10 mouse cellular contexts compared by ENCODE assay signal in genomic region chr13:99163521-99164359, GRCm38 (mm10). TPM values are rescaled to one million over a fixed set of nuclear protein-coding genes. Genes with fewer than 3 reads are reported as not detected.
DNase-seq lines count a peak whose midpoint lies in the region; ATAC-seq lines count a peak whose summit lies in the region.
"Had no signal": no experiment of that assay in that cellular context is flagged by ENCODE, and none has a peak within 500 bp of the region (broad histone marks: within the 10 kb centered on the region; RNA-seq: fewer than 3 reads in every experiment).

No protein-coding gene starts in this region.

- H3K4me3 ChIP-seq in heart, embryonic 12.5 days, result no peak overlapping the region
- H3K4me3 ChIP-seq: liver, embryonic 15.5 days had no signal

- H3K9me3 ChIP-seq in heart, embryonic 12.5 days (replicated peaks), result no peaks in the 10 kb centered on the region
- H3K9me3 ChIP-seq: liver, embryonic 15.5 days had no signal

- peaks cover 13% of the 10 kb centered on the region for H3K4me1 ChIP-seq in heart, embryonic 12.5 days (replicated peaks)
- H3K4me1 ChIP-seq: liver, embryonic 15.5 days had no signal

- H3K9ac ChIP-seq in heart, embryonic 12.5 days, result no peak overlapping the region
- H3K9ac ChIP-seq: liver, embryonic 15.5 days had no signal

- intact Hi-C loops in heart, postnatal 36 days (cut with DNase I), result no loop called here

- 46% methylated on average over 10 of the region's 10 CpGs for WGBS in heart, embryonic 12.5 days

- DNase-seq in heart, postnatal 36 days, result no peak
- peak; percentile 14 for DNase-seq in urinary bladder, postnatal 14 days (ENCODE audit: low spot score)
- no peak for DNase-seq in urinary bladder, postnatal 25 days (ENCODE audit: low spot score)
- DNase-seq in yolk sac, embryonic 10.5 days (ENCODE audit: low spot score), result peak; percentile 12
- DNase-seq in gastrocnemius, postnatal 4 days (ENCODE audit: low spot score in 2 of 2), result no peak
- no peak for DNase-seq in ovary, postnatal 36 days (ENCODE audit: low spot score)

- no peak overlapping the region for H3K4me2 ChIP-seq in heart, embryonic 12.5 days
- H3K4me2 ChIP-seq: liver, embryonic 15.5 days had no signal

- H3K27me3 ChIP-seq in heart, embryonic 12.5 days (replicated peaks), result no peaks in the 10 kb centered on the region
- H3K27me3 ChIP-seq: CH12.LX; liver, embryonic 15.5 days had no signal

- peak overlapping the region; percentile 13; the same call in 1 of the 2 replicates for H3K27ac ChIP-seq in heart, embryonic 12.5 days (ENCODE audit: poor library complexity, severe bottlenecking)
- H3K27ac ChIP-seq: liver, embryonic 15.5 days had no signal

- no peaks in the 10 kb centered on the region for H3K36me3 ChIP-seq in heart, embryonic 12.5 days
- H3K36me3 ChIP-seq: liver, embryonic 15.5 days had no signal

- ATAC-seq in heart, embryonic 12.5 days (ENCODE audit: insufficient number of reproducible peaks, low FRiP score), result no peak
- 0 out of 2 replicates have a peak, but pooled peaks have one; percentile 34 for ATAC-seq in megakaryocyte progenitor cell, adult 5-6 weeks (replicated peaks; ENCODE audit: poor library complexity)

RNA-seq across cellular contexts. Expression of gene Zfp366, which starts 20.9 kb away (rescaled TPM):
- 0.12 and 0.36 TPM in 2 replicates for polyA plus RNA-seq in heart, embryonic 12.5 days (2016; fragmentation: Nextera tagmentation; extraction: Ambion mirVana)
- total RNA-seq in heart, postnatal 36 days (2021), result 10 to 100 TPM in 1 of 2 experiments, 1 to 10 TPM in 1; 7.5 to 12.1 TPM
- total RNA-seq in megakaryocyte progenitor cell, adult 5-6 weeks (2015), result 0.17 and 0.57 TPM in 2 replicates
- 0.10 and 0.29 TPM in 2 replicates for total RNA-seq in megakaryocyte progenitor cell, adult 5-6 weeks (2017)
- total RNA-seq in gastrocnemius, postnatal 4 days (2021), result 1 to 10 TPM; 6.0 to 6.4 TPM
- total RNA-seq: CH12.LX had no signal

Comparison
In these comparisons a context has a peak if more than half of its experiments do, and no peak if none do; other contexts are left out.
1. DNase-seq: peak in urinary bladder, postnatal 14 days (single experiment) and yolk sac, embryonic 10.5 days (single experiment); none in heart, postnatal 36 days (0 of 2), urinary bladder, postnatal 25 days (single experiment), gastrocnemius, postnatal 4 days (0 of 2) and ovary, postnatal 36 days (single experiment).
2. RNA of gene Zfp366, which starts 20.9 kb away (total RNA-seq): 7.5 to 12.1 TPM in heart, postnatal 36 days and 6.0 to 6.4 TPM in gastrocnemius, postnatal 4 days; 0.10 to 0.57 TPM in megakaryocyte progenitor cell, adult 5-6 weeks; every median in the first group is over 4 times any median in the second.